Mouse (Mus musculus) CH12.LX (cell line): ENCODE measurements around the gene Abcb8.

Experiments
- BHLHE40 ChIP-seq: IDR thresholded peaks from 2 replicates; pipeline ENCODE4 v1.6.1; 2011; ENCODE audit warnings: mild to moderate bottlenecking, low read depth, low read length, improper control_type of control experiment
- CTCF ChIP-seq, 2 experiments: IDR thresholded peaks in 1 of 2; conservative IDR thresholded peaks in 1 of 2; 2 replicates each; pipeline ENCODE4 v1.5.1; 2011 to 2012; ENCODE audit warnings: low read depth in 2 of 2, low read length in 2 of 2, improper control_type of control experiment in 1 of 2, inconsistent platforms in 1 of 2, mild to moderate bottlenecking in 1 of 2, moderate library complexity in 1 of 2
- E2F4 ChIP-seq: IDR thresholded peaks from 2 replicates; pipeline ENCODE4 v1.6.1; 2011; ENCODE audit warnings: low read depth, low read length, improper control_type of control experiment; ENCODE audit not compliant: insufficient replicate concordance
- ETS1 ChIP-seq: conservative IDR thresholded peaks from 2 replicates; pipeline ENCODE4 v1.6.1; 2012; ENCODE audit warnings: low read depth, mild to moderate bottlenecking, inconsistent platforms, low read length, improper control_type of control experiment, moderate library complexity
- HCFC1 ChIP-seq: IDR thresholded peaks from 2 replicates; pipeline ENCODE4 v1.6.1; 2012; ENCODE audit warnings: low read depth, mild to moderate bottlenecking, inconsistent platforms, low read length, improper control_type of control experiment
- IRF4 ChIP-seq: IDR thresholded peaks from 2 replicates; pipeline ENCODE4 v1.6.1; 2014; ENCODE audit warnings: low read depth, mild to moderate bottlenecking, inconsistent platforms, low read length, improper control_type of control experiment
- MAFK ChIP-seq: IDR thresholded peaks from 2 replicates; pipeline ENCODE4 v1.6.1; 2011; ENCODE audit warnings: low read length, improper control_type of control experiment; ENCODE audit not compliant: insufficient replicate concordance
- NRF1 ChIP-seq: IDR thresholded peaks from 2 replicates; pipeline ENCODE4 v1.6.1; 2014; ENCODE audit warnings: low read depth, mild to moderate bottlenecking, inconsistent platforms, low read length, improper control_type of control experiment, moderate library complexity
- PAX5 ChIP-seq: IDR thresholded peaks from 2 replicates; pipeline ENCODE4 v1.6.1; 2012; ENCODE audit warnings: low read length, inconsistent platforms, mixed read lengths
- POLR2A ChIP-seq: IDR thresholded peaks from 2 replicates; pipeline ENCODE4 v1.6.1; 2011; ENCODE audit warnings: low read depth, mild to moderate bottlenecking, improper control_type of control experiment, low read length
- RCOR1 ChIP-seq: conservative IDR thresholded peaks from 2 replicates; pipeline ENCODE4 v1.6.1; 2012; ENCODE audit warnings: low read depth, mild to moderate bottlenecking, inconsistent platforms, low read length, improper control_type of control experiment
- SIN3A ChIP-seq: IDR thresholded peaks from 2 replicates; pipeline ENCODE4 v1.6.1; 2012; ENCODE audit warnings: low read length, improper control_type of control experiment, inconsistent platforms
- SMC3 ChIP-seq: IDR thresholded peaks from 2 replicates; pipeline ENCODE4 v1.6.1; 2011; ENCODE audit warnings: low read depth, low read length, improper control_type of control experiment
- UBTF ChIP-seq: IDR thresholded peaks from 2 replicates; pipeline ENCODE4 v1.6.1; 2012; ENCODE audit warnings: low read depth, mild to moderate bottlenecking, inconsistent platforms, low read length, improper control_type of control experiment, moderate library complexity

DNA sequence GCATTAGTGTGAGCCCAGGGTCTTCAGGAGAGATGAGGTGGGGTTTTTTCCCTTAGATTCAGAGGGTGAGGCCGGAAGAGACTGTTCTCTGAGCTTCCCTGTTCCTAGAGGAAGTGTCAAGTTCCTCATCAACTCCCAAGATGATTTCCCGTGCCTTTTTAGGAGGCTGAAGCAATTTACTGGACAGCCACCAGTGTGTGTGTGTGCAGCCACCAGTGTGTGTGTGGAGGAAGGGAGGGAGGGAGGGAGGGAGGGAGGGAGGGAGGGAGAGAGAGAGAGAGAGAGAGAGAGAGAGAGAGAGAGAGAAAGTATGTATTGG lies 60.5 kb downstream of the Abcb8 start:
- TF ChIP-seq POLR2A (no peak), HCFC1 (no peak), CTCF (conservative IDR thresholded peaks at IDR 0.05 in 1 of 2, IDR thresholded peaks at IDR 0.05 in 1 of 2; ENCODE audit: low read depth in 2 of 2, low read length in 2 of 2) (no peak), E2F4 (no peak), PAX5 (no peak), IRF4 (no peak), NRF1 (no peak), UBTF (no peak), SIN3A (no peak), ETS1 (no peak), SMC3 (no peak), BHLHE40 (no peak), RCOR1 (no peak), MAFK (no peak)
